Comparison of ENCODE assay signal across 14 mouse cellular contexts in genomic region chr4:132041471-132042332, GRCm38 (mm10). TPM values are rescaled to one million over a fixed set of nuclear protein-coding genes. Genes with fewer than 3 reads are reported as not detected.
DNase-seq lines count a peak whose midpoint lies in the region; ATAC-seq and TF ChIP-seq lines count a peak whose summit lies in the region.
"Had no signal": no experiment of that assay in that cellular context is flagged by ENCODE, and none has a peak within 500 bp of the region (broad histone marks: within the 10 kb centered on the region; RNA-seq: fewer than 3 reads in every experiment).

No protein-coding gene starts in this region.

- no peak overlapping the region for H3K9ac ChIP-seq in midbrain, embryonic 13.5 days (replicated peaks)
- H3K9ac ChIP-seq in midbrain, embryonic 11.5 days (ENCODE audit: low read length): no peak overlapping the region
- no peak overlapping the region for H3K9ac ChIP-seq in forebrain, embryonic 13.5 days
- H3K9ac ChIP-seq: intestine, embryonic 15.5 days; midbrain, embryonic 15.5 days had no signal

- H3K36me3 ChIP-seq in midbrain, embryonic 13.5 days: no peaks in the 10 kb centered on the region
- H3K36me3 ChIP-seq in midbrain, embryonic 11.5 days (ENCODE audit: control insufficient read depth, insufficient read depth, low read length): no peaks in the 10 kb centered on the region
- H3K36me3 ChIP-seq in macrophage (ENCODE audit: inconsistent target): no peaks in the 10 kb centered on the region
- no peaks in the 10 kb centered on the region for H3K36me3 ChIP-seq in forebrain, embryonic 13.5 days (ENCODE audit: poor library complexity, severe bottlenecking)
- H3K36me3 ChIP-seq: intestine, embryonic 15.5 days; midbrain, embryonic 15.5 days had no signal

- DNase-seq in gastrocnemius, adult 2 months: no peak
- DNase-seq in gastrocnemius, postnatal 36 days: no peak
- no peak for DNase-seq in midbrain, embryonic 11.5 days (ENCODE audit: low spot score, missing footprints)
- peak; percentile 37 for DNase-seq in T-cell, adult 2 months (ENCODE audit: low spot score)
- DNase-seq in left cerebral cortex, postnatal 4 days: no peak
- DNase-seq: adrenal gland, adult 2 months; right cerebral cortex, postnatal 4 days had no signal

- peaks cover 79% of the 10 kb centered on the region for H3K79me2 ChIP-seq in macrophage (ENCODE audit: inconsistent target)

- H3K4me3 ChIP-seq in gastrocnemius, adult 2 months: no peak overlapping the region
- H3K4me3 ChIP-seq in midbrain, embryonic 13.5 days (replicated peaks): no peak overlapping the region
- no peak overlapping the region for H3K4me3 ChIP-seq in midbrain, embryonic 11.5 days (ENCODE audit: low read depth, low read length)
- no peak overlapping the region for H3K4me3 ChIP-seq in macrophage (ENCODE audit: inconsistent target)
- no peak overlapping the region for H3K4me3 ChIP-seq in forebrain, embryonic 13.5 days
- H3K4me3 ChIP-seq: intestine, embryonic 15.5 days; midbrain, embryonic 15.5 days had no signal

- peak overlapping the region; percentile 9; the same call in 1 of the 2 replicates for H3K27ac ChIP-seq in gastrocnemius, adult 2 months
- peak overlapping the region; percentile 30; the same call in 1 of the 2 replicates for H3K27ac ChIP-seq in midbrain, embryonic 13.5 days
- H3K27ac ChIP-seq in midbrain, embryonic 11.5 days (ENCODE audit: low read depth, low read length): no peak overlapping the region
- peak overlapping the region; percentile 98 for H3K27ac ChIP-seq in macrophage
- H3K27ac ChIP-seq in forebrain, embryonic 13.5 days: no peak overlapping the region
- H3K27ac ChIP-seq: intestine, embryonic 15.5 days; midbrain, embryonic 15.5 days had no signal

- intact Hi-C loops in gastrocnemius, adult 2 months (cut with DNase I): no loop called here
- intact Hi-C loops in gastrocnemius, postnatal 36 days (cut with DNase I): no loop called here
- intact Hi-C loops in left cerebral cortex, postnatal 4 days (cut with DNase I): no loop called here

- TF ChIP-seq CTCF in gastrocnemius, adult 2 months (IDR thresholded peaks at IDR 0.05): no peak

- no peaks in the 10 kb centered on the region for H3K27me3 ChIP-seq in midbrain, embryonic 13.5 days
- no peaks in the 10 kb centered on the region for H3K27me3 ChIP-seq in midbrain, embryonic 11.5 days (ENCODE audit: control insufficient read depth, insufficient read depth, low read length)
- peaks cover 8% of the 10 kb centered on the region for H3K27me3 ChIP-seq in forebrain, embryonic 13.5 days
- H3K27me3 ChIP-seq: intestine, embryonic 15.5 days; midbrain, embryonic 15.5 days had no signal

- ATAC-seq in midbrain, embryonic 13.5 days: no peak
- ATAC-seq in midbrain, embryonic 11.5 days (ENCODE audit: low FRiP score): no peak
- ATAC-seq in forebrain, embryonic 13.5 days: no peak
- ATAC-seq: intestine, embryonic 15.5 days; midbrain, embryonic 15.5 days had no signal

- peaks cover 69% of the 10 kb centered on the region for H3K4me1 ChIP-seq in midbrain, embryonic 13.5 days (replicated peaks)
- peaks cover 8% of the 10 kb centered on the region for H3K4me1 ChIP-seq in midbrain, embryonic 11.5 days (ENCODE audit: control insufficient read depth, insufficient read depth, low read length)
- peaks cover 41% of the 10 kb centered on the region for H3K4me1 ChIP-seq in forebrain, embryonic 13.5 days
- H3K4me1 ChIP-seq: intestine, embryonic 15.5 days had no signal

- no peak overlapping the region for H3K4me2 ChIP-seq in midbrain, embryonic 13.5 days (replicated peaks)
- H3K4me2 ChIP-seq in midbrain, embryonic 11.5 days: no peak overlapping the region
- H3K4me2 ChIP-seq in forebrain, embryonic 13.5 days: no peak overlapping the region
- H3K4me2 ChIP-seq: heart, embryonic 11.5 days; intestine, embryonic 15.5 days; midbrain, embryonic 15.5 days had no signal

- 77% methylated on average over 6 of the region's 6 CpGs for WGBS in midbrain, embryonic 13.5 days
- WGBS in midbrain, embryonic 11.5 days: 81% methylated on average over 6 of the region's 6 CpGs
- WGBS in macrophage (ENCODE audit: missing documents): 92% methylated on average over 6 of the region's 6 CpGs
- 73% methylated on average over 6 of the region's 6 CpGs for WGBS in forebrain, embryonic 13.5 days

- no peaks in the 10 kb centered on the region for H3K9me3 ChIP-seq in midbrain, embryonic 13.5 days
- H3K9me3 ChIP-seq in midbrain, embryonic 11.5 days (ENCODE audit: control insufficient read depth, low read length): no peaks in the 10 kb centered on the region
- H3K9me3 ChIP-seq in forebrain, embryonic 13.5 days (replicated peaks): no peaks in the 10 kb centered on the region
- H3K9me3 ChIP-seq: intestine, embryonic 15.5 days; midbrain, embryonic 15.5 days had no signal

RNA-seq across cellular contexts. Expression of gene Gm10300, which starts 32.8 kb away (rescaled TPM):
- total RNA-seq in gastrocnemius, adult 2 months (2021): under 1 TPM in 1 of 2 experiments, not detected in 1; 0.08 TPM
- not detected for total RNA-seq in gastrocnemius, postnatal 36 days (2021)
- not detected in 2 replicates for polyA plus RNA-seq in midbrain, embryonic 13.5 days (2015; fragmentation: Nextera tagmentation; extraction: Ambion mirVana)
- 0.07 TPM in 1 of 2 replicates, not detected in the other for polyA plus RNA-seq in midbrain, embryonic 11.5 days (2014; fragmentation: Nextera tagmentation; extraction: Ambion mirVana)
- 1 to 10 TPM in 8 of 26 experiments, under 1 TPM in 6, not detected in 12; 0.29 to 2.7 (median 1.2) TPM for total RNA-seq in macrophage (2018; cell fraction: chromatin; rRNA removed)
- total RNA-seq in macrophage (2018; cell fraction: cytosol; rRNA removed): under 1 TPM in 15 of 26 experiments, not detected in 11; 0.03 to 0.29 (median 0.14) TPM
- total RNA-seq in macrophage (2018; cell fraction: nucleus; rRNA removed): 1 to 10 TPM in 7 of 26 experiments, under 1 TPM in 13, not detected in 6; 0.30 to 3.2 (median 0.57) TPM
- 0.10 to 0.15 TPM (median 0.14 TPM) in 3 replicates for polyA plus RNA-seq in macrophage (2018)
- total RNA-seq in left cerebral cortex, postnatal 4 days (2021): not detected
- polyA plus RNA-seq in forebrain, embryonic 13.5 days (2015; fragmentation: Nextera tagmentation; extraction: Ambion mirVana): not detected in 2 replicates
- polyA plus RNA-seq: midbrain, embryonic 15.5 days; testis, adult 2 months had no signal

RNA-seq across cellular contexts. Expression of gene Epb41, which starts 33.4 kb away (rescaled TPM):
- 100 to 1,000 TPM; 102 to 113 TPM for total RNA-seq in gastrocnemius, adult 2 months (2021)
- total RNA-seq in gastrocnemius, postnatal 36 days (2021): 10 to 100 TPM; 92.0 to 92.7 TPM
- 120 and 122 TPM in 2 replicates for polyA plus RNA-seq in midbrain, embryonic 13.5 days (2015; fragmentation: Nextera tagmentation; extraction: Ambion mirVana)
- polyA plus RNA-seq in midbrain, embryonic 11.5 days (2014; fragmentation: Nextera tagmentation; extraction: Ambion mirVana): 210 and 230 TPM in 2 replicates
- 100 to 1,000 TPM in 19 of 26 experiments, 10 to 100 TPM in 7; 15.5 to 258 (median 152) TPM for total RNA-seq in macrophage (2018; cell fraction: chromatin; rRNA removed)
- total RNA-seq in macrophage (2018; cell fraction: cytosol; rRNA removed): 10 to 100 TPM; 43.0 to 71.9 (median 59.2) TPM
- total RNA-seq in macrophage (2018; cell fraction: nucleus; rRNA removed): 100 to 1,000 TPM in 7 of 26 experiments, 10 to 100 TPM in 19; 20.4 to 144 (median 81.0) TPM
- polyA plus RNA-seq in macrophage (2018): 45.7 to 91.9 TPM (median 56.7 TPM) in 3 replicates
- 10 to 100 TPM; 70.2 to 77.8 TPM for total RNA-seq in left cerebral cortex, postnatal 4 days (2021)
- 75.0 and 84.1 TPM in 2 replicates for polyA plus RNA-seq in forebrain, embryonic 13.5 days (2015; fragmentation: Nextera tagmentation; extraction: Ambion mirVana)

Comparison
In these comparisons a context has a peak if more than half of its experiments do, and no peak if none do; other contexts are left out.
1. H3K27ac ChIP-seq: peak in gastrocnemius, adult 2 months (single experiment), midbrain, embryonic 13.5 days (single experiment) and macrophage (single experiment); none in midbrain, embryonic 11.5 days (single experiment) and forebrain, embryonic 13.5 days (single experiment).